Mouse (Mus musculus) forebrain, embryonic 16.5 days (tissue): ENCODE measurements around the gene Slx4. TPM values are rescaled to one million over a fixed set of nuclear protein-coding genes. Genes with fewer than 3 reads are reported as not detected.

Experiments used
- ATAC-seq: fragments of 200-750 bp; cut with Nextera tagmentation; 2 replicates; pipeline ENCODE4 v1.8.0; 2017; ENCODE audit warnings: mild to moderate bottlenecking, moderate library complexity
- H3K27ac ChIP-seq: fragments of 300-500 bp; sonication (generic); 2 replicates; pipeline ENCODE4 v1.5.1; 2014; ENCODE audit warnings: low read length, control low read depth
- H3K27me3 ChIP-seq: fragments of 300-500 bp; sonication (generic); replicated peaks from 2 replicates; pipeline ENCODE4 v1.6.1; 2014; ENCODE audit warnings: low read length; ENCODE audit not compliant: control insufficient read depth, insufficient read depth
- H3K36me3 ChIP-seq: fragments of 300-500 bp; sonication (generic); 2 replicates; pipeline ENCODE4 v1.6.1; 2014; ENCODE audit not compliant: control insufficient read depth, insufficient read depth
- H3K4me1 ChIP-seq: fragments of 300-500 bp; sonication (generic); replicated peaks from 2 replicates; pipeline ENCODE4 v1.6.1; 2014; ENCODE audit warnings: low read length; ENCODE audit not compliant: control insufficient read depth, insufficient read depth
- H3K4me2 ChIP-seq: fragments of 300-500 bp; sonication (generic); 2 replicates; pipeline ENCODE4 v1.6.1; 2014; ENCODE audit warnings: mild to moderate bottlenecking, low read length, control low read depth
- H3K4me3 ChIP-seq: fragments of 300-500 bp; sonication (generic); replicated peaks from 2 replicates; pipeline ENCODE4 v1.5.1; 2014; ENCODE audit warnings: mild to moderate bottlenecking, low read length, control low read depth
- H3K9ac ChIP-seq: fragments of 300-500 bp; sonication (generic); replicated peaks from 2 replicates; pipeline ENCODE4 v1.6.1; 2014; ENCODE audit warnings: low read depth, low read length, control low read depth
- H3K9me3 ChIP-seq: fragments of 300-500 bp; sonication (generic); 2 replicates; pipeline ENCODE4 v1.6.1; 2016; ENCODE audit warnings: low read length; ENCODE audit not compliant: control insufficient read depth
- WGBS: fragments of 180-500 bp; shearing (Covaris S2); extraction: QIAGEN DNeasy Blood & Tissue Kit; methylation state at CpG from one replicate; pipeline ENCODE4 v1.1.7; 2014; 5-methylcytosine and 5-hydroxymethylcytosine counted together
- polyA plus RNA-seq: library from polyadenylated mRNA; unstranded; fragments of >200 nt; fragmentation: Nextera tagmentation; extraction: Ambion mirVana; gene quantifications from 2 replicates; pipeline ENCODE4 v1.2.1, GENCODE M21; 2015

Gene Slx4
- polyA plus RNA-seq, 1 experiment from 2014 or later: 29.2 TPM

GRCm38 (mm10) chr16:4034476-4034875 lies 30.9 kb upstream of the Slx4 start:
- no peak overlapping the region for H3K4me3 ChIP-seq
- H3K9me3 ChIP-seq: no peaks in the 10 kb centered on the region
- ATAC-seq: no peak
- no peaks in the 10 kb centered on the region for H3K4me1 ChIP-seq
- H3K4me2 ChIP-seq: no peak overlapping the region
- no peak overlapping the region for H3K9ac ChIP-seq
- no peak overlapping the region for H3K27ac ChIP-seq
- H3K36me3 ChIP-seq: peaks cover 14% of the 10 kb centered on the region; the same call in 1 of the 2 replicates
- WGBS: 88% methylated on average over 3 of the region's 3 CpGs
- no peaks in the 10 kb centered on the region for H3K27me3 ChIP-seq

- H3K27ac ChIP-seq: no peak overlapping the region
- H3K27me3 ChIP-seq: no peaks in the 10 kb centered on the region
- no peak overlapping the region for H3K4me2 ChIP-seq
- H3K4me3 ChIP-seq: no peak overlapping the region
- no peak for ATAC-seq
- no peaks in the 10 kb centered on the region for H3K4me1 ChIP-seq
- 73% methylated on average over 5 of the region's 5 CpGs for WGBS
- no peaks in the 10 kb centered on the region for H3K9me3 ChIP-seq
- no peak overlapping the region for H3K9ac ChIP-seq
- H3K36me3 ChIP-seq: peaks cover 12% of the 10 kb centered on the region; the same call in 1 of the 2 replicates
These were observed 30.4 kb upstream of the Slx4 start for GRCm38 (mm10) chr16:4033971-4034370.

GRCm38 (mm10) chr16:4032341-4032748 lies 28.8 kb upstream of the Slx4 start:
- no peak for ATAC-seq
- H3K4me2 ChIP-seq: no peak overlapping the region
- WGBS: 92% methylated on average over 6 of the region's 6 CpGs

GRCm38 (mm10) chr16:4031441-4032274 lies 28.1 kb upstream of the Slx4 start:
- no peak for ATAC-seq
- H3K4me3 ChIP-seq: no peak overlapping the region

More at GRCm38 (mm10) chr16:4032341-4032748, 28.8 kb upstream of the Slx4 start:
- Histone ChIP-seq H3K27ac (no peak overlapping the region), H3K9ac (no peak overlapping the region), H3K4me1 (no peaks in the 10 kb centered on the region), H3K27me3 (no peaks in the 10 kb centered on the region), H3K9me3 (no peaks in the 10 kb centered on the region), H3K4me3 (no peak overlapping the region), H3K36me3 (peaks cover 5% of the 10 kb centered on the region; the same call in 1 of the 2 replicates)

GRCm38 (mm10) chr16:4030501-4030900 lies 26.9 kb upstream of the Slx4 start:
- H3K4me3 ChIP-seq: no peak overlapping the region
- no peaks in the 10 kb centered on the region for H3K4me1 ChIP-seq
- H3K27ac ChIP-seq: no peak overlapping the region
- 94% methylated on average over 10 of the region's 10 CpGs for WGBS
- H3K27me3 ChIP-seq: no peaks in the 10 kb centered on the region
- no peaks in the 10 kb centered on the region for H3K9me3 ChIP-seq
- ATAC-seq: no peak
- H3K36me3 ChIP-seq: no peaks in the 10 kb centered on the region
- H3K9ac ChIP-seq: no peak overlapping the region
- no peak overlapping the region for H3K4me2 ChIP-seq

More at GRCm38 (mm10) chr16:4031441-4032274, 28.1 kb upstream of the Slx4 start:
- Histone ChIP-seq H3K4me2 (no peak overlapping the region), H3K9me3 (no peaks in the 10 kb centered on the region), H3K36me3 (no peaks in the 10 kb centered on the region), H3K27me3 (no peaks in the 10 kb centered on the region), H3K27ac (no peak overlapping the region), H3K9ac (no peak overlapping the region), H3K4me1 (no peaks in the 10 kb centered on the region)
- WGBS: 84% methylated on average over 4 of the region's 6 CpGs

- Histone ChIP-seq H3K4me1 (no peaks in the 10 kb centered on the region), H3K4me2 (no peak overlapping the region), H3K27me3 (no peaks in the 10 kb centered on the region), H3K4me3 (no peak overlapping the region), H3K9ac (no peak overlapping the region), H3K36me3 (no peaks in the 10 kb centered on the region), H3K27ac (no peak overlapping the region), H3K9me3 (no peaks in the 10 kb centered on the region)
- ATAC-seq: no peak
- WGBS: 82% methylated on average over 5 of the region's 5 CpGs
These were observed 25.8 kb upstream of the Slx4 start for GRCm38 (mm10) chr16:4029371-4029841.

GRCm38 (mm10) chr16:4027211-4027610 lies 23.6 kb upstream of the Slx4 start:
- no peaks in the 10 kb centered on the region for H3K36me3 ChIP-seq
- no peak overlapping the region for H3K27ac ChIP-seq
- H3K9me3 ChIP-seq: no peaks in the 10 kb centered on the region
- H3K9ac ChIP-seq: no peak overlapping the region
- H3K4me2 ChIP-seq: no peak overlapping the region
- 88% methylated on average over 3 of the region's 3 CpGs for WGBS
- H3K4me1 ChIP-seq: no peaks in the 10 kb centered on the region
- no peaks in the 10 kb centered on the region for H3K27me3 ChIP-seq
- no peak overlapping the region for H3K4me3 ChIP-seq
- ATAC-seq: no peak

- Histone ChIP-seq H3K27me3 (no peaks in the 10 kb centered on the region), H3K9me3 (no peaks in the 10 kb centered on the region), H3K4me1 (no peaks in the 10 kb centered on the region), H3K4me3 (no peak overlapping the region), H3K27ac (no peak overlapping the region), H3K36me3 (no peaks in the 10 kb centered on the region), H3K9ac (no peak overlapping the region), H3K4me2 (no peak overlapping the region)
- WGBS: 72% methylated on average over 1 of the region's 1 CpGs
- no peak for ATAC-seq
These were observed 23.1 kb upstream of the Slx4 start for GRCm38 (mm10) chr16:4026672-4027071.

- no peak for ATAC-seq
- H3K9me3 ChIP-seq: no peaks in the 10 kb centered on the region
- no peaks in the 10 kb centered on the region for H3K27me3 ChIP-seq
- H3K4me2 ChIP-seq: no peak overlapping the region
- H3K36me3 ChIP-seq: no peaks in the 10 kb centered on the region
- H3K9ac ChIP-seq: no peak overlapping the region
- no peak overlapping the region for H3K4me3 ChIP-seq
- H3K4me1 ChIP-seq: no peaks in the 10 kb centered on the region
- WGBS: 72% methylated on average over 4 of the region's 4 CpGs
- H3K27ac ChIP-seq: no peak overlapping the region
These were observed 19.1 kb upstream of the Slx4 start for GRCm38 (mm10) chr16:4022719-4023118.
